Mouse (Mus musculus): ENCODE measurements around the gene Susd6.
"Not testable (repeated sequence)": the region's sequence is repeated elsewhere in the genome, so short reads cannot be mapped to it uniquely, and the experiment has no call there.

Susd6 gene

GRCm38 (mm10) chr12:80785597-80785996 is 4.7 kb upstream of the Susd6 start:
- no peak for DNase-seq (ENCODE audit: low spot score)

- DNase-seq (ENCODE audit: low spot score), result no peak
These were observed 3.7 kb upstream of the Susd6 start for GRCm38 (mm10) chr12:80786591-80786990.

GRCm38 (mm10) chr12:80787604-80788003 is 2.7 kb upstream of the Susd6 start:
- DNase-seq (ENCODE audit: low spot score), result no peak

GRCm38 (mm10) chr12:80788188-80788587 is 2.1 kb upstream of the Susd6 start:
- no peak for DNase-seq (ENCODE audit: low spot score)

- not testable (repeated sequence) for DNase-seq (ENCODE audit: low spot score)
These were observed 1.0 kb upstream of the Susd6 start for GRCm38 (mm10) chr12:80789276-80789675.

GRCm38 (mm10) chr12:80790700-80791570 is 625 bp downstream of the Susd6 start:
- no peak for DNase-seq (ENCODE audit: low spot score)

GRCm38 (mm10) chr12:80791571-80792444 is 1.5 kb downstream of the Susd6 start:
- peak; percentile 35 for DNase-seq (ENCODE audit: low spot score)

GRCm38 (mm10) chr12:80792867-80793266 is 2.6 kb downstream of the Susd6 start:
- no peak for DNase-seq (ENCODE audit: low spot score)

GRCm38 (mm10) chr12:80793535-80793934 is 3.2 kb downstream of the Susd6 start:
- DNase-seq (ENCODE audit: low spot score), result no peak

GRCm38 (mm10) chr12:80794522-80794921 is 4.2 kb downstream of the Susd6 start:
- DNase-seq (ENCODE audit: low spot score), result no peak

- DNase-seq (ENCODE audit: low spot score), result no peak
These were observed 4.8 kb downstream of the Susd6 start for GRCm38 (mm10) chr12:80794935-80795785.

- no peak for DNase-seq (ENCODE audit: low spot score)
These were observed 8.0 kb downstream of the Susd6 start for GRCm38 (mm10) chr12:80798271-80798670.

GRCm38 (mm10) chr12:80800156-80800555 is 9.8 kb downstream of the Susd6 start:
- no peak for DNase-seq (ENCODE audit: low spot score)

- no peak for DNase-seq (ENCODE audit: low spot score)
These were observed 11.1 kb downstream of the Susd6 start for GRCm38 (mm10) chr12:80801443-80801842.

GRCm38 (mm10) chr12:80803924-80804323 is 13.6 kb downstream of the Susd6 start:
- DNase-seq (ENCODE audit: low spot score), result peak; percentile 52

- no peak for DNase-seq (ENCODE audit: low spot score)
These were observed 14.6 kb downstream of the Susd6 start for GRCm38 (mm10) chr12:80804861-80805428.

- no peak for DNase-seq (ENCODE audit: low spot score)
These were observed 17.3 kb downstream of the Susd6 start for GRCm38 (mm10) chr12:80807451-80808085.

- no peak for DNase-seq (ENCODE audit: low spot score)
These were observed 19.7 kb downstream of the Susd6 start for GRCm38 (mm10) chr12:80810005-80810404.

- no peak for DNase-seq (ENCODE audit: low spot score)
These were observed 21.6 kb downstream of the Susd6 start for GRCm38 (mm10) chr12:80811646-80812509.

GRCm38 (mm10) chr12:80812510-80812820 is 22.2 kb downstream of the Susd6 start:
- DNase-seq (ENCODE audit: low spot score), result no peak
